Mouse (Mus musculus): ENCODE measurements around the gene H6pd.

H6pd gene

DNA sequence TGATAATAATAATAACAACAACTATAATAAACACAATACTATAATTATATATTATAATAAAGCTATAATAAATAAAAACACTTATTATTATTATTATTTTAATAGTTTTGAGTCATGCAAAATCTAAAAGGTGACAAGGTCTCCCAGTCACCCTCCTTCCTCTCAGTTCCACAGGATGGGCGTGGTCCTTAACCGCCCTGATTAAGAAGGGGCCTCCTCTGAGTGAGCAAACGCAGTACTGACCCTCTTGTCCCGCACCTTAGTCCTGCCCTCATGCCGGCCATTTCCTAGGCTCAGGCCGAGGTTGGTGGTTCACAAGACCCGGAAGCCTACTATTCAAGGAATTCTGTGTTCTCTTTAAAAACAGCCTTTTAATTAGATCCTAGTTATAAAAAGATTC, 14.7 kb upstream of the H6pd start:
- no peak for DNase-seq (ENCODE audit: low spot score in 2 of 2)

DNA sequence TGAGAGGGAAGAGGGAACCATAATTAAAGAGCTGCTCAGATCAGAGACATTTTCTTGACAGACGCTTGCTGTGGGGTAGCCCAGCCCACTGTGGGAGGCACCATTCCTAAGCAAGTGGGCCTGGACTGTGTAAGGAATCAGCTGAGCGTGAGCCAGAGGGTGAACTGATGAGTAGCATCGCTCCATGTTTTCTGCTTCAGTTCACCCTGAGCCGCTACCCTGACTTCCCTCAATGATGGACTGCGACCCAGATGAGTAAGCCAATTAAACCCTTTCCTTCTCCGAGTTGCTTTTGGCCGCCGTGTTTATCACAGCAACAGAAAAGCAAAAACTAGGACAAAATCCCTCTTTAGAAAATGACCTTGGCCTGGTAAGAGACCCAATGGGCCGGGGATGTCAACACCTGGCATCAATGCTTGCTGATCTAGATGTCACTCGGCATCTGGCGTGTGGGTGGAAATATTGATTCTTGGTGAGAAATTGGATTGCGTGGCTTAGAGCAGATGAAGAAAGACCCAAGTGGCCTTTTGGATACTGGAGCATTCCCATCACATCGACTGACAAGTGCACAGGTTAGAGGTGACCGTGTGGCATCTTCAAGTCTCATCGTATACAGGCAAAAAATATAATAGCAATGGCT, 11.0 kb upstream of the H6pd start:
- DNase-seq (ENCODE audit: low spot score in 2 of 2) = no peak

DNA sequence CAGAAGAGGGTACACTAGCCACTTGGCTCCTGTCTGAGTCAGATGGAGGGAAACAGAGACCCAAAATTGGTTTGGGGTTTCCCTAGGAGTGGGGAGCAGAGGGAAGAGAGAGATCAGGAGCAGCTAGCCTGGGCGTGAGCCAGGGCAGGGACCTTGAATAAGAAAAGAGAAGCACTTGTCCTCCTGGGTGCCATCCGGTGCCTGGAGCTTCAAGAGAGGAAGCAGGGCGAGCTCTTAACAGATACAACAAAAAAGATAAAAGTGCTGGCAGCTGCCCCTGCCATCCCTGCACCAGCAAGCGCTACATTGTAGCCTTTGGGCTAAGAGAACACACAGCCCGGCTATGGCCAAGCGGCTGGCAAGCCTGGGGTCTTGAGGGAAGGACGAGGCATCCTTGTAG, 6.6 kb upstream of the H6pd start:
- no peak for DNase-seq (ENCODE audit: low spot score in 2 of 2)

DNA sequence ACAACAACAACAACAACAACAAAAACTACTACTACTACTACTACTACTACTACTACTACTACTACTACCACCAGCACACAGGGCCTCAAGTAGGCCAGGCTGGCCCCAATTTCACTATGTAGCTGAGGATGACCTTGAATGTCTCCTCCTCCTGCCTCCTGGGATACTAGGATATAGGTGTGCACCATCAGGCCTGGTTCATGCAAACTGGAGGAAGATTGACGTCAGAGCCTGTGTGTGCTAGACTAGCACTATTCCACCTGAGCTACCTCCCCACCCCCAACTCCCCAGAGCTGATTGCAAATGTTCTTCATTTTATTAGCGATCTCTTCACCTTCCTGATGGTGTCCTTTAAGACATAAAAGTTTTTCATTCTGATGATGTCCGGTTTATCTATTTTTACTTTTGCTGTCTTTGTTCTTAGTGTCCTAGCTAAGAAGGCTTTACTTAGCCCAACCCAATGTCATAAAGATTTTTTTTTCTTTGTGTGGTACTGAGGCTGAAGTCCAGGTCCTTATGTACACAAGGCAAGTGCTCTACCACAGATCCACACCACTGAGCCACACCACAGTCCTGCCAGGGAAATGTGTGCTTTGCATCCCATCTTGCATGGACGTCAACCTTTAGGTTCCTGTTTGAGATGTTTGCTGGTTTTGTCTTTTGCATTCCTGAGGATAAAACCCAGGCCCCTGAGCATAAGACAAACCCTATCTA, 5.7 kb upstream of the H6pd start:
- DNase-seq (ENCODE audit: low spot score in 2 of 2) = no peak

DNA sequence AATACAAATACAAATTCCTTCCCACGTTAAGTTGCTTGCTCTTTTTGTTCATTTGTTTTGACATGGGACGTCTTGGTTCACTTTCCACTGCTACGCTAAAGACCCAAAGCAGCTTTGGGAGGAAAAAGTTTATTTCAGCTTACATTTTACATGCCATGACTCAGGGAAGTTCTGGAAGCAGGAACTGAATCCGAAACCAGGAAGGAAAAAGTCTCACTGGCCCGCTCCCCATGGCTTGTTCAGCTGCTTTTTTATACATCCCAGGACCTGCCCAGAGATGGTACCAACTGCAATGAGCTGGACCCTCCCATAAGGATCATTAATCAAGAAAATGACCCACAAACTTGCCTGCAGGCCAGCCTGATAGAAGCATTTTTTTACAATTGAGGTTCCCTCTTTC, 5.0 kb upstream of the H6pd start:
- DNase-seq (ENCODE audit: low spot score in 2 of 2) = no peak

DNA sequence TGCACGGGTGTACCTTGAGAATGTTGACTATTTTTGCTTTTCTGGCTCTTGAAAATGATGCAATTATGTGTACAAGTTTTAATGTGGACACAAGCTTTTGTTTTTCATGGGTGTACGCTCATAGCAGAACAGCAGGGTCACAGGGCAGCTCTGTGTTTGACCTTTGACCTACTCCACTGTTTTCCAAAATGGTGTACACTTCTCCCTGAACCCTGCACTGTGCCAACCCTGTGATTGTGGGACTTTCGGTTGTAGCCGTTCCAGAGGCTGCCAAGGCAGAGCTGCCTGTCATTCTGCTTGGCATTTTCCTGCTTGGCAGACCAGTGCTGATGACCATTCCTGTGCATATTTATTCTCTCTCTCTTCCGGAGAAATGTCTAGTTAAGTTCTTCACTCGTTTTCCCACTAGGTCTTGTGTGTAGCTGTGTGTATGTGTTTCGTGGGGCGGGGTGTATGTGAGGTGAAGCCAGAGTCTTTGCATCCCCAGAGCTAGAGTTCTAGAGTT, 4.4 kb upstream of the H6pd start:
- no peak for DNase-seq (ENCODE audit: low spot score in 2 of 2)

DNA sequence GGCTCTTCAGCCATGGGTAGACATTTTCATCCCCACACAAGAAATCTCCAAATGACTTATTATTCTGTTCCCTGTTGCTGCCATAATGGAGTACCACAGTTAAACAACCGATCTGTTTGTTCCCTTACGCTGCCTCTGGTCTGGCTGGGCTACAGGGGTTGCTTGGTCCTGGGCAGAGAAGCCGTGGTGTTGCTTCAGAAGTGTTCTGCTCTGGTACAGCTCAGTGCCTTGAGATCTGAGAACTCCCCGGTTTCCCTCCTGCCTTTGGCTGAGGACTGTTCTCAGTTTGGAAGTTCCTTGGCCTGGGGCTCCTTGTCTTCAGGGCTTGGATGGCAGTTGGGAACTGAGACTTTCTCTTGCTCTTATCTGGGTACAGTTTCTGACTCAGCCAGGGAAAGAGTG, 3.5 kb upstream of the H6pd start:
- no peak for DNase-seq (ENCODE audit: low spot score in 2 of 2)

DNA sequence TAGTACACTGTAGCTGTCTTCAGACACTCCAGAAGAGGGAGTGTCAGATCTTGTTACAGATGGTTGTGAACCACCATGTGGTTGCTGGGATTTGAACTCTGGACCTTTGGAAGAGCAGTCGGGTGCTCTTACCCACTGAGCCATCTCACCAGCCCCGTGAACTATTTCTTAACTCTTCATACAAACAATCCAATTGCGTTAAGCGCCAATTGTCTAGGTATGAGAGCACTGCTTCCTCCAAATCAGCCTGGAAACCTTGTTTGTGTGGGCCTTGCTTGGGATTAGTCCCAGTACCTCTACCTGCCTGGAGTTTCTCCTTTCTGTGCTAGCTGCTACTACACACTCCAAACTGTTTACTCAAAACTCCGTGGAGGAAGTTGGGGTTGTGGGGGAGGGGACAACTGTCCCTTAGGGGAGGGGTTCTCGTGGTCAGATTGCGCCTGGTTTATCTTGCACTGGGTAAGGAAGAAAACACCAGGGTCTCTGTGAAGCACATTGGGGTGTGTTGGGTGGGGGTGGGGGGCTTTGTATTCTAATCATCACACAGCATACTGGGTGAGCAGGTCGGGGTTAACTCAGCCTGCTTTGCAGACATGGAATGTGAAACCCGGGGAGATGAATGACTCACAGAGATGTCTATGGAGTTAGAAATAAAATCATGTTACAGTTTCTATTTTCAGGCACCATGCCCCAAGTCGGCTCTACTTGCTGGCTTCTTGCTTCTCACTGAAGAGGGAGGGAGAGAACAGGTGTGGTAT, 2.9 kb upstream of the H6pd start:
- no peak for DNase-seq (ENCODE audit: low spot score in 2 of 2)

DNA sequence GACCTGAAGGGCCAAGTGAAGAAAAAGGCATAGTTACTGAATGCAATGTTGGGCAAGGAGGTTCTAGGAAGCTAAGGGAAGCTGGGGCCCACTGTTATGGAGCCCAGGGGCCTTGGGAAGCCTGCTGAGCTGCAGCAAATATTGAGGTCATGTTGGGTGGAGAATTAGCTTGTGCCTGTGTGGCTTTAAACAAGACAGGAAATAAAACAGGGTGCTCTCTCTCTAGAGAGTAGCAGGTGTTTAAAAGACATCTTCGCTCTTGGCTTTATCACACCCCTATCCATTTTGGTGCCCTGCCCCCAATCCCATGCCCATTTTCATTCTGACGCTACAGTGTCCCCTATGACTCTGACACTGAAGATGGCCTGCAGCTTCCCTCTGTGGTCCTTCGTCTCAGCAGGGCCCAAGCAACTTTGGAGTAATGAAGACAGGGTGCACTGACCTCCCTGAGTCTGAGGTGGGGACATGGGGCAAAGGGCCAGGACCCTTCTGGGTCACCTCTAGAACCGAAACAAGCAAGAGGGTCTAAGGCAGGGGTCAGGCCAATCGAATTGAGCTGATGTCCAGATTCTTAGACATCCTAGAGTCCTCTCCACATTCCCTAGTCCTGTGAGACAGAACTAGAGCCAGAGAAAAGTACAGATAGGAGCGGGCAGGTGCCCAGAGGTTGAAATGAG, 1.4 kb upstream of the H6pd start:
- DNase-seq (ENCODE audit: low spot score in 2 of 2) = no peak

DNA sequence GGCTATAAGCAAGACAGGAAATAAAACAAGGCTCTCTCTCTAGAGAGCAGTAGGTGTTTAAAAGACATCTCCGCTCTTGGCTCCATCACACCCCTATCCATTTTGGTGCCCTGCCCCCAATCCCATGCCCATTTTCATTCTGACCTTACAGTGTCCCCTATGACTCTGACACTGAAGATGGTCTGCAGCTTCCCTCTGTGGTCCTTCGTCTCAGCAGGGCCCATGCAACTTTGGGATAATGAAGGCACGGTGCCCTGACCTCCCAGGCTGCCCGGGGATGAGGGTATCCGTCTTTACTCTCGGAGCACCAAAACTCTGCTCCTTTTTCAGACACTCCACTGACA, 736 bp upstream of the H6pd start:
- DNase-seq (ENCODE audit: low spot score in 2 of 2) = no peak

DNA sequence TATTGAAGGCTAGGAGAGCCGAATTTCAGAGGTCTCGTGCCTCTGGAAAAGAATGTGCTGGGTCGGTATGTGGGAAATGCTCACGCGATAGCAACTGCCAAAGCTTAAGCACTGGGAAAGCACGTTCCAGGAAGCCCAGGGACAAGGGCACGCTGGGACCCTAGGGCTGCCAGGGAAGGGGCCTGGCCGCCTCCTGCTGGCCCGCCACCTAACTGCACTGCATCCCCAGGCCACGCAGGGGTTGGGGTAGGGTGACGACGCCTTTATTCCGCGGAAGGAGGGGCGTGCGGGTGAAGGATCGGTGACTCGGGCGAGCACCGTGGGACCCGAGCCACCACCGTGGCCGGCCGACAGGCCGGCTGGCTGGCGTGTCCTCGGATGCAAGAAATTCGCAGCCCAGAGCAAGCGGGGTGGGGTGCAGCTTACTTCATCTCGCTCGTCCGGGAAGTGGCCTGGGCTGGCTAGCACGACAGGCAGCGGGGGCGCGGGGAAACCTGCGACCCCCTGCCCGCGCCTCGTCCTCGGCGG, 434 bp downstream of the H6pd start:
- peak; percentile 78 to 81 for DNase-seq (ENCODE audit: low spot score in 2 of 2)

DNA sequence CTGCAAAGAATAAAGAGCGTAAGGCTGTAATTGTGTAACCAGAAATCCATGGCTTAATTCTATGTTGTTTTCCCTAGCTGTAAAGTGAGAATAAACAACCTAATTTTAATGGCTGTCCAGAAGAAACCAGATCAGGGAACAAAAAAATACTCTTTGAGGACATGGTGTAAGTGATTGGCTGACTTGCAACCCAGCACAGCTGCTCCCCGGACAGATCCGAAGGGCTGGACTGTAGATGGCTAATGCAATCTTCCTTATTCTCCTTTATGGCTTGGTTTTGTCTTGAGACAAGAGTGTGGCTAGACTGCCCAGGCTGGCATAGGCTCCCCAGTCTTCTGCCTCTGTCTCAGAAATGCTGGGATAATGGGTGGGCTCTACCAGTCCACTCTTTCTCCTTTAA, 1.4 kb downstream of the H6pd start:
- no peak for DNase-seq (ENCODE audit: low spot score in 2 of 2)

DNA sequence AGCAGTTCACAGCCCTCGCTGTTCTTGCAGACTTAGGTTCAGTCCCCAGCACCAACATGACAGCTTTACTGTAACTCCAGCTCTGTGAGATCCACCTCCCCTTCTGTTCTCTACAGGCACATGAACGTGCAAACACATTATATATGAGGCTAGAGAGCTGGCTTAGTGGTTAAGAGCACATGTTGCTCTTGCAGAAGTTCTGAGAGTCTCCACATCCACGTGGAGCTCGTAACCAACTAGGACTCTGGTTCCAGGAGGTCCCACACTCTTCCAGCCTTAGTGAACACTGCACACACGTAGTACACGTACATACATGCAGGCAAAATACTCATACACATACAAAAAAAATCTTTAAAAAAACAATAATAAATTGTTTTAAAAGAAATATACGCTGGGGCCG, 1.8 kb downstream of the H6pd start:
- no peak for DNase-seq (ENCODE audit: low spot score in 2 of 2)

DNA sequence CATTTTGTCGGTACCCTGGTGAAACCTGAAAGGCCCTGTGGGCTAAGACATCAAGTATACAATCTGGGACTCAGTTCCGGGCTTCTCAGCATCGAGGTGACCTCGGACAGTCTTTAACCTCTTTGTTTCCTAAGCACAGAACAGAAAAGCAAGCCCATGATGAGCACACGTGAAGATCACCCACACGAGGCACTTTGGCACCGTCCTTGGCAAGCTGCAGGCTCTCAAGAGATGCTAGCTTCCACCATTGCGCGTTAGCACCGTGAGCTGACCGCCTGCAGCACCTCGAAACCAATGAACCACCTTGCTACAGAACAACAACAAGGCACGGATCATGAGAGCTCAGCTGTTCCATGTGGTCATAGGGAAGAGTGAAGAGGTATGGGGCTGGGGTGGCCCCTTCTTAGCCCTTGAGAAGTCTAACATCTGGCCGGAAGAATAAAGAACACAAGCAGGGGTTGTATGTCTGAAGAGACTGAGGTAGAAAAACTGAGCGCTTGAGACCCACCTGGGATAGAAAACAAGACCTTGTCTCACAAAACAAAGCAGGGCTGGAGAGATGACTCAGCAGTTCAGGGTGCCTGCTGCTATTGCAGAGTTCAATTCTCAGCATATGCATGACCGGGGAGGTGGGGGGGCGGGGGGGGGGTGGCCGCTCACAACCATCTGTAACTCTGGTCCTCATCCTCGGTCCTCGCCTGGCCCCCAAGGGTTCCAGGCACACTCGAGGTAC, 2.5 kb downstream of the H6pd start:
- DNase-seq (ENCODE audit: low spot score in 2 of 2) = no peak

DNA sequence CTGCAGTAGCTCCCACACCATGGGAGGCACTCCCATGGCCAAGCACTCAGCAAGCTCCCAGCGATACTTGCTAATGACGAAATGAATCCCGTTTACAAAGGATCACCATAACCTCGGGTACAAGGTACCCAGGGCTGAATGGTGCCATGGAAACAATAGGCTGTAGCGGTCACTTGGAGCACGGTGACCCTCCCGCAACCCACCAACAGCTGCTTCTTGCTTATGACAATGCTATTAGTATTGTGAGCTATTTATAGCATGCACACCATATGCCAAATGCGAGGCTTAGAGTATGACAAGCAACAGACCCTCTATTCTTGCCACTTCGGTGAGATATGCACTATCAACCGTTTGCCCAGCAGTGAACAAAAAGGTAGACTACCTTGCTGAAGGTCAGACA, 3.6 kb downstream of the H6pd start:
- no peak for DNase-seq (ENCODE audit: low spot score in 2 of 2)

DNA sequence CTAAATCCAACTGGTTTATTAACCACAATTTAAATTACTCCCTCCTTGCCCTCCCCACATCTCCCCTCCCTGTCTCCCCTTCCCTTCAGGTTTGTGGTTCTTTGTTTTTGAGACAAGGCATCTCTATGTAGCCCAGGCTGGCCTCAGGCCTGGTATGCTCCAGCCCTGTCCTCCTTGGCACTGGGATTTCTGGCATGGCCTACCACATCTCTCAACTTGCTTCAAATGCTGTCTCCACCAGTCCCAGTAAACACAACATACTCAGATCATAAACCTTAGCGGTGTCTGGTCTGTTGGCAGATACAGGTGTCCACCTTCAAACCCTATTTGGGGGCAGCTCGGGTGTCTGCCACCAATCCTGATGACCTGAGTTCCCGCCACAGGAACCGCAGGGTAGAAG, 5.2 kb downstream of the H6pd start:
- DNase-seq (ENCODE audit: low spot score in 2 of 2) = no peak

DNA sequence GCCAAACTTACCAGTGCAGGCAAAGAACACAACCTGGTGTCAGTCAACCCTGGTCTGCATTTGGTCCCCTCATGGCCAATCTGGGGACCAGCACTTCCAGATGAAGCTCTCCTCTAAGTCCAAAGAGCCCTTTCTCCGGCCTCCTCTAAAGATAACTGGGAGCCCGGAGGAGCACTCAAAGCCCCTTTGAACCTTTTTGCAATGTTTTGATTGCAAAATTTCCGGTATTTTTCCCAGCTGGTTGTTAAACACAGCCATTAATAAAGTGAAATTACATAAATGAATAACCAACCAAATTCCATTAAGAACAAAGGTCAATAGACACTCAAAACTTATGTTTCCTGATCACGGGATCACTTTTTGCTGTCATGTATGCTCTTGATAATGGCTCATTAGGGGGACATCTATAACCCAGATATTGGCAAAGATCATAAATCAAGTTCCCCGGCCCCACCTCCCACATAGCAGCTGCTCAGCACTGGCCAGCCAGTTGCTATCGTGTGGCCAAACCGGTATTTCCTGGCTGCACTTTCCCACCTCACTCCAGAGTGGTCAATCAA, 5.7 kb downstream of the H6pd start:
- peak in 1 of 2 experiments; percentile 56 for DNase-seq (ENCODE audit: low spot score in 2 of 2)

DNA sequence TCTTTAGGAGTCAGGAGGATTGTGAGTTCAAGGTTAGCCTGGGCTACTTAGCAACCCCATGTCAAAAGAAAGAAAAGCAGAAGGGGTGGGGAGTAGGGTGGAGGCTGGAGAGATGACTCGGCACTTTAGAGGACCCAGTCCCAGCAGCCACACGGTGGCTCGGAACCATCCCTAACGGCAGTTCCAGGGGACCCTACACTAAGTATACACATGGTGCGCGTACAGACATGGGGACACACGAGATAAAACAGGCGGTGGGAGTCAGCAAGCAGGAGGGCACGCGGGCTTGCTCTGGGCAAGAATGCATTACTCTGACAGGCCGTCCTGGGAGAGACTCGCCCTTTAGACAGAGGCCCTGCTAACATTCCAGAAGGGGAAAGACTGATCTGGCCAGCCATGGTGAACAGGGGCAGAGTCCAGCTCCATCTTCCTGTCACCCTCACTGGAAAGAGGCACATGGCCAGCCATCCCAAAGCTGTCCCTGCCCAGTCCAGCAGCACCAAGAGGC, 6.7 kb downstream of the H6pd start:
- DNase-seq (ENCODE audit: low spot score in 2 of 2) = no peak

DNA sequence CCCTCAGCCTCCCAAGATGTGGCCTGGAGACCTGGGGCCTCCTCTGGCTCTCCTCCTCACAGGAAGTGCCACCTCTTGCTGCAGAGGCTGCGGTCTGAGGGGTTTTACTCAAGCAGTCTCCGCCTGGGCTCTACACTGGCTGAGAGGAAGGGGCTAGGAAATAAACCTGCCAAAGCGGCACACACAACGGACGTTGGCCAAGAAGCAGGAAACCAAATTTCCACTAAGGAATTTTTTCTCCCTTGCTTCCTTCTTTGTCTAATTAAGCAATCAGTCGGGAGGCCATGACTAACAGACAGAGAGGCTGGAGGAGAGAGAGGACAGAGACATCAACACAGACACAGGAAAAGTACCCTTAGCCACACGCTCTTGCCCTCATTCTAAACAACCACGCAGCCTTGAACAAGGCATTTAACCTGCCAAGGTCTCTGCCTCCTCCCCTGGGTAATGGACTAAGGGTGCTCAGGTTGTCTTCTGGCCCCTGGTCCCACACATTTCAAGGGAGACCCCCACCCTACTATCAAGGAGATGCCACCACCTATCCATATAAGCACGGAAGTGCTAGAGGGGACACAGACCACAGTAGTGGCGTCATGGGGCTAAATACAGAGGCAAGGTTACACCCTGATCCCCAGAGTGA, 7.5 kb downstream of the H6pd start:
- DNase-seq (ENCODE audit: low spot score in 2 of 2) = no peak

DNA sequence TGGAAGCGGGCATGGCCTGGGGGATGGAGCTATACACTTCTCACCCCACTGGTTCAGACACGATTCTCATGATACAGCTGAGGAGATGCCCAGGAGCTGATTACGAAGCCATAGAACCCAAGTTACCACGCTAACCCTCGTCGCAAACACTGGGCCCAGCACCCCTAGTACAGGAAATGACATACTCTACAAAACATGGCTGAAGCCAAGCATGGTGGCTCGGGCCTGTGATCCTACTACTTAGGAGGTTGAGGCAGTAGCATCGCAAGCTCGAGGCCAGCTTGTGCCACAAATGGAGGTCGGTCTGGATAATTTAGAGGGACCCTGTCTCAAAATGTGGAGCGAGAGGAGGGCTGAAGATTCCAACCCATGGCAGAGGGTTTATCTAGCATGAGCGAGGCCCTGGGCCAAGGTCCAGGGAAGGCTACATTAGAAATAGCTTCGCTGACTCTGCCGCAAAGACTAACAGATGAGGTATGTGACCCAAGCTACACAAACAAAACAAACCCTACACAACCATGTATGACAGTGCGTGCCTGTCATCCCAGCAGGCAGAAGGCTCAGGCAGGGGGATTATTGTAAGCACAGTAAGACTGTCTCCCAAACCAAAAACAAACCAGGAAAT, 8.8 kb downstream of the H6pd start:
- no peak for DNase-seq (ENCODE audit: low spot score in 2 of 2)
